In genomic region chr4:9750404-9750803, GRCm38 (mm10) we compare ENCODE assay signal across 16 mouse cellular contexts.
"Had no signal": no experiment of that assay in that cellular context is flagged by ENCODE, and none has a peak within 500 bp of the region (broad histone marks: within the 10 kb centered on the region; RNA-seq: fewer than 3 reads in every experiment).

No protein-coding gene starts in this region.

- DNase-seq: retina, postnatal 1 day; right cerebral cortex, adult 18-20 months; right cerebral cortex, postnatal 14 days; right cerebral cortex, postnatal 25 days; right cerebral cortex, postnatal 4 days; spleen, adult 18-20 months; thymus, adult 18-20 months; thymus, adult 2 months; thymus, postnatal 14 days; thymus, postnatal 25 days; thymus, postnatal 36 days; thymus, postnatal 4 days had no signal

- H3K9me3 ChIP-seq: neural tube, embryonic 13.5 days; neural tube, embryonic 15.5 days; stomach, embryonic 15.5 days had no signal

- H3K4me3 ChIP-seq: neural tube, embryonic 13.5 days; neural tube, embryonic 15.5 days; stomach, embryonic 15.5 days had no signal

- H3K27ac ChIP-seq: neural tube, embryonic 13.5 days; neural tube, embryonic 15.5 days; stomach, embryonic 15.5 days; stomach, postnatal 0 days had no signal

- H3K9ac ChIP-seq: neural tube, embryonic 13.5 days; neural tube, embryonic 15.5 days; stomach, embryonic 15.5 days had no signal

- H3K27me3 ChIP-seq: neural tube, embryonic 13.5 days; neural tube, embryonic 15.5 days; stomach, embryonic 15.5 days had no signal

- H3K4me1 ChIP-seq: neural tube, embryonic 13.5 days; neural tube, embryonic 15.5 days; stomach, embryonic 15.5 days had no signal

- H3K36me3 ChIP-seq: neural tube, embryonic 13.5 days; neural tube, embryonic 15.5 days; stomach, embryonic 15.5 days had no signal
